Mouse (Mus musculus) kidney, adult 2 months (tissue): ENCODE data around the gene Crygc.

ENCODE experiments used
- CTCF ChIP-seq: fragments of 200-500 bp; conservative IDR thresholded peaks from 2 replicates; pipeline ENCODE4 v1.5.1; 2011; ENCODE audit warnings: low read depth, mild to moderate bottlenecking, control low read depth, low read length, moderate library complexity, mixed read lengths; ENCODE audit not compliant: insufficient read depth, insufficient read length
- POLR2A ChIP-seq: fragments of 200-500 bp; IDR thresholded peaks from one replicate; pipeline ENCODE4 v1.6.1; 2011; ENCODE audit warnings: low read depth, low read length, control low read depth

- TF ChIP-seq CTCF (no peak), POLR2A (no peak)
These were observed 10.1 kb downstream of the Crygc start, which contains the start of gene Crygd for GRCm38 (mm10) chr1:65063352-65063751.
